Mouse (Mus musculus) stomach, embryonic 14.5 days (tissue): ENCODE results near the gene Ubxn6. TPM values are rescaled to one million over a fixed set of nuclear protein-coding genes. Genes with fewer than 3 reads are reported as not detected.
"Not testable (repeated sequence)": the region's sequence is repeated elsewhere in the genome, so short reads cannot be mapped to it uniquely, and the experiment has no call there.

Experiments
- ATAC-seq: fragments of 200-750 bp; cut with Nextera tagmentation; 2 replicates; pipeline ENCODE4 v1.8.0; 2017; ENCODE audit warnings: low read depth, moderate TSS enrichment; ENCODE audit not compliant: insufficient number of reproducible peaks, insufficient read depth, low FRiP score
- H3K27ac ChIP-seq: fragments of 300-500 bp; sonication (generic); 2 replicates; pipeline ENCODE4 v1.5.1; 2014; ENCODE audit warnings: mild to moderate bottlenecking, low read length, moderate library complexity, mixed read lengths
- H3K27me3 ChIP-seq: fragments of 300-500 bp; sonication (generic); 2 replicates; pipeline ENCODE4 v1.6.1; 2014; ENCODE audit warnings: low read length, control low read depth, mixed read lengths; ENCODE audit not compliant: control insufficient read depth, insufficient read depth
- H3K36me3 ChIP-seq: fragments of 300-500 bp; sonication (generic); 2 replicates; pipeline ENCODE4 v1.6.1; 2014; ENCODE audit warnings: mild to moderate bottlenecking, control low read depth, low read length, moderate library complexity, mixed read lengths; ENCODE audit not compliant: control insufficient read depth, insufficient read depth
- H3K4me1 ChIP-seq: fragments of 300-500 bp; sonication (generic); 2 replicates; pipeline ENCODE4 v1.6.1; 2014; ENCODE audit warnings: low read length, control low read depth, mixed read lengths; ENCODE audit not compliant: control insufficient read depth, insufficient read depth
- H3K4me2 ChIP-seq: fragments of 300-500 bp; sonication (generic); replicated peaks from 2 replicates; pipeline ENCODE4 v1.6.1; 2014; ENCODE audit warnings: low read depth, low read length, control low read depth
- H3K4me3 ChIP-seq: fragments of 300-500 bp; sonication (generic); 2 replicates; pipeline ENCODE4 v1.5.1; 2014; ENCODE audit warnings: low read depth, low read length, control low read depth
- H3K9ac ChIP-seq: fragments of 300-500 bp; sonication (generic); replicated peaks from 2 replicates; pipeline ENCODE4 v1.6.1; 2014; ENCODE audit warnings: low read depth, mild to moderate bottlenecking, control low read depth, low read length, moderate library complexity, mixed read lengths
- H3K9me3 ChIP-seq: fragments of 300-500 bp; sonication (generic); 2 replicates; pipeline ENCODE4 v1.6.1; 2016; ENCODE audit warnings: low read depth, low read length, control low read depth; ENCODE audit not compliant: control insufficient read depth
- WGBS: fragments of 180-500 bp; shearing (Covaris S2); extraction: QIAGEN DNeasy Blood & Tissue Kit; methylation state at CpG from one replicate; pipeline ENCODE4 v1.1.7; 2014; 5-methylcytosine and 5-hydroxymethylcytosine counted together
- polyA plus RNA-seq: library from polyadenylated mRNA; unstranded; fragments of >200 nt; fragmentation: Nextera tagmentation; extraction: Ambion mirVana; gene quantifications from 2 replicates; pipeline ENCODE4 v1.2.1, GENCODE M21; 2014

The Ubxn6 gene
- polyA plus RNA-seq, 1 experiment from 2014 or later = 41.9 TPM

- not testable (repeated sequence) for H3K27me3 ChIP-seq, H3K27ac ChIP-seq, H3K4me2 ChIP-seq, H3K4me1 ChIP-seq, H3K9ac ChIP-seq, H3K4me3 ChIP-seq, H3K9me3 ChIP-seq, ATAC-seq
- peaks cover 23% of the 10 kb centered on the region for H3K36me3 ChIP-seq
- 98% methylated on average over 4 of the region's 4 CpGs for WGBS
Measured at GRCm38 (mm10) chr17:56106436-56106835, 31.6 kb upstream of the Ubxn6 start.

- H3K4me3 ChIP-seq, ATAC-seq, H3K27me3 ChIP-seq, H3K4me1 ChIP-seq, H3K4me2 ChIP-seq, H3K9ac ChIP-seq, H3K27ac ChIP-seq, H3K9me3 ChIP-seq: not testable (repeated sequence)
- WGBS = 81% methylated on average over 2 of the region's 5 CpGs
- H3K36me3 ChIP-seq = peaks cover 40% of the 10 kb centered on the region
Measured at GRCm38 (mm10) chr17:56104821-56105220, 30.0 kb upstream of the Ubxn6 start.

- no peak for ATAC-seq
- Histone ChIP-seq H3K9ac (no peak overlapping the region), H3K36me3 (peaks cover 42% of the 10 kb centered on the region), H3K9me3 (no peaks in the 10 kb centered on the region), H3K27me3 (no peaks in the 10 kb centered on the region), H3K4me2 (no peak overlapping the region), H3K27ac (no peak overlapping the region), H3K4me1 (no peaks in the 10 kb centered on the region), H3K4me3 (no peak overlapping the region)
- WGBS = 94% methylated on average over 8 of the region's 8 CpGs
Measured at GRCm38 (mm10) chr17:56103465-56104285, 28.8 kb upstream of the Ubxn6 start.

- no peak for ATAC-seq
- WGBS = 95% methylated on average over 9 of the region's 9 CpGs
- Histone ChIP-seq H3K4me1 (no peaks in the 10 kb centered on the region), H3K4me3 (no peak overlapping the region), H3K27me3 (no peaks in the 10 kb centered on the region), H3K4me2 (no peak overlapping the region), H3K36me3 (peaks cover 50% of the 10 kb centered on the region), H3K9me3 (no peaks in the 10 kb centered on the region), H3K27ac (no peak overlapping the region), H3K9ac (no peak overlapping the region)
Measured at GRCm38 (mm10) chr17:56102927-56103326, 28.1 kb upstream of the Ubxn6 start.

- Histone ChIP-seq H3K9me3 (no peaks in the 10 kb centered on the region), H3K36me3 (peaks cover 57% of the 10 kb centered on the region), H3K27ac (no peak overlapping the region), H3K4me2 (no peak overlapping the region), H3K4me1 (no peaks in the 10 kb centered on the region), H3K9ac (no peak overlapping the region), H3K4me3 (no peak overlapping the region), H3K27me3 (no peaks in the 10 kb centered on the region)
- no peak for ATAC-seq
- WGBS = 85% methylated on average over 5 of the region's 5 CpGs
Measured at GRCm38 (mm10) chr17:56102158-56102557, 27.3 kb upstream of the Ubxn6 start.

GRCm38 (mm10) chr17:56100811-56101210 lies 26.0 kb upstream of the Ubxn6 start:
- WGBS = 83% methylated on average over 3 of the region's 3 CpGs

GRCm38 (mm10) chr17:56098711-56099572 lies 24.1 kb upstream of the Ubxn6 start:
- Histone ChIP-seq H3K36me3 (peaks cover 74% of the 10 kb centered on the region), H3K9ac (no peak overlapping the region), H3K9me3 (no peaks in the 10 kb centered on the region), H3K4me3 (no peak overlapping the region), H3K27me3 (no peaks in the 10 kb centered on the region), H3K4me1 (no peaks in the 10 kb centered on the region), H3K4me2 (no peak overlapping the region), H3K27ac (no peak overlapping the region)
- 89% methylated on average over 15 of the region's 15 CpGs for WGBS
- no peak for ATAC-seq

More at GRCm38 (mm10) chr17:56100811-56101210, 26.0 kb upstream of the Ubxn6 start:
- Histone ChIP-seq H3K4me1 (no peaks in the 10 kb centered on the region), H3K4me2 (no peak overlapping the region), H3K36me3 (peaks cover 70% of the 10 kb centered on the region), H3K9ac (no peak overlapping the region), H3K27ac (no peak overlapping the region), H3K4me3 (no peak overlapping the region), H3K9me3 (no peaks in the 10 kb centered on the region), H3K27me3 (no peaks in the 10 kb centered on the region)
- ATAC-seq = no peak

GRCm38 (mm10) chr17:56098180-56098579 lies 23.4 kb upstream of the Ubxn6 start:
- WGBS = 95% methylated on average over 8 of the region's 8 CpGs
- no peaks in the 10 kb centered on the region for H3K4me1 ChIP-seq
- no peaks in the 10 kb centered on the region for H3K27me3 ChIP-seq
- no peaks in the 10 kb centered on the region for H3K9me3 ChIP-seq
- H3K36me3 ChIP-seq = peaks cover 72% of the 10 kb centered on the region
- H3K27ac ChIP-seq = no peak overlapping the region
- no peak overlapping the region for H3K9ac ChIP-seq
- no peak overlapping the region for H3K4me3 ChIP-seq
- H3K4me2 ChIP-seq = no peak overlapping the region
- no peak for ATAC-seq
